Mouse (Mus musculus) lung, adult 2 months (tissue): ENCODE data around the gene Psd. TPM values are rescaled to one million over a fixed set of nuclear protein-coding genes. Genes with fewer than 3 reads are reported as not detected.

Experiments used
- DNase-seq: peaks from one replicate; pipeline ENCODE4 v3.0.0; 2022
- H3K4me1 ChIP-seq: fragments of 200-500 bp; 2 replicates; pipeline ENCODE4 v1.6.1; 2011; ENCODE audit warnings: low read length; ENCODE audit not compliant: control insufficient read depth, insufficient read depth
- H3K4me3 ChIP-seq: fragments of 200-500 bp; replicated peaks from 2 replicates; pipeline ENCODE3; 2011; ENCODE audit warnings: low read depth, mild to moderate bottlenecking, control low read depth, low read length; ENCODE audit errors: extremely low read depth
- CTCF ChIP-seq: fragments of 200-500 bp; IDR thresholded peaks from 2 replicates; pipeline ENCODE4 v1.5.1; 2011; ENCODE audit warnings: mild to moderate bottlenecking, low read length, control low read depth; ENCODE audit not compliant: insufficient read depth
- POLR2A ChIP-seq: fragments of 200-500 bp; IDR thresholded peaks from 2 replicates; pipeline ENCODE4 v1.6.1; 2011; ENCODE audit warnings: low read depth, mild to moderate bottlenecking, control low read depth, low read length, borderline replicate concordance; ENCODE audit errors: extremely low read depth
- WGBS: fragments of 180-500 bp; shearing (Covaris S2); methylation state at CpG from one replicate; pipeline ENCODE4 v1.1.7; 2018; 5-methylcytosine and 5-hydroxymethylcytosine counted together
- polyA plus RNA-seq: library from polyadenylated mRNA; depleted of rRNA; stranded (reverse); fragments of >200 nt; gene quantifications from 2 replicates; pipeline ENCODE4 v1.2.3, GENCODE M21; 2012; rRNA removed

Psd gene
- polyA plus RNA-seq, result 2.3 and 2.4 TPM in 2 replicates

GRCm38 (mm10) chr19:46326756-46327305, at the start of gene Psd:
Psd (minus strand) TSS chr19:46327156.
- no peak for TF ChIP-seq POLR2A
- no peak for TF ChIP-seq CTCF
- 1% methylated on average over 35 of the region's 35 CpGs for WGBS
- peak; percentile 57 for DNase-seq
- Histone ChIP-seq H3K4me1 (peaks cover 7% of the 10 kb centered on the region), H3K4me3 (peak within 1 kb of the TSS; percentile 95)

GRCm38 (mm10) chr19:46375891-46376290, 48.9 kb upstream of the Psd start:
- WGBS, result 27% methylated on average over 4 of the region's 4 CpGs
- Histone ChIP-seq H3K4me3 (no peak overlapping the region), H3K4me1 (peaks cover 4% of the 10 kb centered on the region; the same call in 1 of the 2 replicates)
- TF ChIP-seq CTCF (no peak), POLR2A (no peak)
- no peak for DNase-seq

- Histone ChIP-seq H3K4me3 (no peak overlapping the region), H3K4me1 (peaks cover 4% of the 10 kb centered on the region; the same call in 1 of the 2 replicates)
- WGBS, result 26% methylated on average over 5 of the region's 5 CpGs
- DNase-seq, result peak; percentile 28
- no peak for TF ChIP-seq CTCF
- TF ChIP-seq POLR2A, result no peak
Observed at GRCm38 (mm10) chr19:46375489-46375888, 48.5 kb upstream of the Psd start.

- TF ChIP-seq CTCF, result no peak
- TF ChIP-seq POLR2A, result no peak
- H3K4me1 ChIP-seq, result peaks cover 4% of the 10 kb centered on the region; the same call in 1 of the 2 replicates
- no peak for DNase-seq
- 52% methylated on average over 21 of the region's 21 CpGs for WGBS
- H3K4me3 ChIP-seq, result no peak overlapping the region
Observed at GRCm38 (mm10) chr19:46374477-46375088, 47.6 kb upstream of the Psd start.

GRCm38 (mm10) chr19:46369204-46369603, 42.2 kb upstream of the Psd start:
- TF ChIP-seq CTCF (peak; percentile 80), POLR2A (no peak)
- no peak overlapping the region for H3K4me3 ChIP-seq
- 8% methylated on average over 4 of the region's 4 CpGs for WGBS
- peak; percentile 64 for DNase-seq
- H3K4me1 ChIP-seq, result no peaks in the 10 kb centered on the region

GRCm38 (mm10) chr19:46367798-46368590, 41.0 kb upstream of the Psd start:
- 88% methylated on average over 23 of the region's 23 CpGs for WGBS
- DNase-seq, result no peak
- TF ChIP-seq POLR2A (no peak), CTCF (no peak)
- Histone ChIP-seq H3K4me3 (no peak overlapping the region), H3K4me1 (no peaks in the 10 kb centered on the region)

GRCm38 (mm10) chr19:46363294-46364009, 36.5 kb upstream of the Psd start:
- DNase-seq, result no peak
- no peak overlapping the region for H3K4me3 ChIP-seq
- H3K4me1 ChIP-seq, result no peaks in the 10 kb centered on the region
- WGBS, result 71% methylated on average over 11 of the region's 11 CpGs
- TF ChIP-seq CTCF, result no peak
- TF ChIP-seq POLR2A, result no peak

GRCm38 (mm10) chr19:46362104-46362503, 35.1 kb upstream of the Psd start:
- Histone ChIP-seq H3K4me3 (no peak overlapping the region), H3K4me1 (peaks cover 3% of the 10 kb centered on the region; the same call in 1 of the 2 replicates)
- TF ChIP-seq CTCF (no peak), POLR2A (no peak)
- no peak for DNase-seq
- 85% methylated on average over 8 of the region's 8 CpGs for WGBS

GRCm38 (mm10) chr19:46358381-46358780, 31.4 kb upstream of the Psd start:
- Histone ChIP-seq H3K4me3 (no peak overlapping the region), H3K4me1 (peaks cover 3% of the 10 kb centered on the region; the same call in 1 of the 2 replicates)
- no peak for TF ChIP-seq POLR2A
- TF ChIP-seq CTCF, result no peak
- 62% methylated on average over 4 of the region's 4 CpGs for WGBS
- no peak for DNase-seq
